Mouse (Mus musculus): ENCODE results near the gene Tmem44.

Tmem44 gene

DNA sequence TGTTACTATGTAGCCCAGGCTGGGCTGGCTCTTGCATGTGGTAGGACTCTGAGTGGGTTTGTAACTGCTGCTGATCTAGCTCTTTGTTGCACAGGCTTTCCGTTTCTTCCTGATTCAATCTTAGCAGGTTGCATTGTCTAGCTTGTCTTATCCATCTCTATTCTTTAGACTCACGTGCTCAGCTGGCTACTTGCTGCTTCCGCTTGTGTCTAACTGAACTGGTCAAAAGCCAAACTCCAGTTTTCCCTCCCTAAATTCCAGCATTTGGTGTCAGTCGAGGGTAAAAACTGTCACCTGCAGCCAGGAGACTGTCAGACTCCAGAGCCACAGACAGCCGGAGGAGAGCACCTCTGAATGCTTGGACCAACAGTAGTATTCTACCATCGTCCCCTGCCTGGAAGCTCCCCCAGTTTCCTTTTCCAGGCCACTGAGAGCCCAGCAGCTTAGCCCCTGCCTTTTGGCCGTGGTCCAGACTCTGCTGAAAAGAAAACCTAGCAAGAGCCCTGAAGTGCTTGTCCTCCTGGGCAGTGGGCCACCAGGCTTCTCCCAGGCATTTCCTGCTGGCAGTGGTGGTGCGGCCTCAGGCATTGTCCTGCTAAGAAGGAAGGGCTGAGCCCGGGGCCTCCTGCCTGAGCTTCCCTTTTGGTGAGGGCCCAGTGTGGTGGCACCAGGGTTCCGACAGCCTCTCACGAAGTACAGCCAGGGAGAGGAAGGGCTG, 2.1 kb upstream of the Tmem44 start:
- DNase-seq (ENCODE audit: low read depth, low spot score) = no peak

- no peak for DNase-seq (ENCODE audit: low read depth, low spot score)
These were observed 485 bp downstream of the Tmem44 start for GRCm38 (mm10) chr16:30549966-30550747.

DNA sequence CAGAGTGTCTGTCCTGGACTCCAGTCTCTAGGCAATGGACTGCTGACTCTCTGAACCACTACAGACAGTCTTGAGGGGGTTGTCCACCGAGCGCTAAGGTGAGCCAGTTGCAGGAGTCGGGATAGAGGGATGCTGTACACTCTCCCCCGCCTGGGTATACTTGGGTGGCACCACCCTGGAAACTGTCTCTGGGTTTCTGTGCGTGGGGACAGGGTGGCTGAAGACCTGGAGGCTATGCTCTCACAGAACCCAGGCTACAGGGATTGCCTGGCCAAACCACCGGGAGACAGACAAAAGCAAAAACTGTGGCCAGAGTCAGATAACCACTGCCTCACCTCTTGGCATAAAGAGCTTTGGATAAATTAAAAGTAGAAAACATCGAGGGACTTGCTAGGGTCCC, 1.1 kb downstream of the Tmem44 start:
- DNase-seq (ENCODE audit: low read depth, low spot score) = no peak

GRCm38 (mm10) chr16:30548291-30548690, 2.4 kb downstream of the Tmem44 start:
- no peak for DNase-seq (ENCODE audit: low read depth, low spot score)

GRCm38 (mm10) chr16:30544693-30545092, 5.9 kb downstream of the Tmem44 start:
- no peak for DNase-seq (ENCODE audit: low read depth, low spot score)

- DNase-seq (ENCODE audit: low read depth, low spot score) = no peak
These were observed 7.3 kb downstream of the Tmem44 start for GRCm38 (mm10) chr16:30543386-30543785.

GRCm38 (mm10) chr16:30542826-30543225, 7.8 kb downstream of the Tmem44 start:
- DNase-seq (ENCODE audit: low read depth, low spot score) = no peak

GRCm38 (mm10) chr16:30540107-30541001, 10.3 kb downstream of the Tmem44 start:
- no peak for DNase-seq (ENCODE audit: low read depth, low spot score)

GRCm38 (mm10) chr16:30539433-30539832, 11.2 kb downstream of the Tmem44 start:
- DNase-seq (ENCODE audit: low read depth, low spot score) = no peak

GRCm38 (mm10) chr16:30535075-30535474, 15.6 kb downstream of the Tmem44 start:
- no peak for DNase-seq (ENCODE audit: low read depth, low spot score)

DNA sequence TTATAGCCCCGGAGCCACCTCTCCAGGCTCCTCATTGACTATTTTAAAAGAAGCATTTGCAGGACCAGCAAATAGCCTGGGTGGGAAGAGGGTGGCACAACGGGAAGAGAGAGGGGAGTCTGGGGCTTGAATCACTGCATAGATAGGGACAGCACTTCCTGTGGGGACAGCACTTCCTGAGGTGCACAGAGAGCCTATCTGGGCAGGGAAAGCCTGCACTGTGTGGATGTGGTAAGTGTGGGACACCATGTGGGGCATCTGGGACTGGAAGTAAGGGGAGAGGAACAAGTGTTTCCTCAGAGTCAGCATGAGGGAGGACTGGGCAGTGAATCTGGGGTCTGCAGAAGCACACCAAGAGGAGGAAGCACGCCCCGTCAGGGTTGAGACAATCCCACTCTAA, 17.1 kb downstream of the Tmem44 start:
- no peak for DNase-seq (ENCODE audit: low read depth, low spot score)

GRCm38 (mm10) chr16:30532929-30533328, 17.7 kb downstream of the Tmem44 start:
- no peak for DNase-seq (ENCODE audit: low read depth, low spot score)

DNA sequence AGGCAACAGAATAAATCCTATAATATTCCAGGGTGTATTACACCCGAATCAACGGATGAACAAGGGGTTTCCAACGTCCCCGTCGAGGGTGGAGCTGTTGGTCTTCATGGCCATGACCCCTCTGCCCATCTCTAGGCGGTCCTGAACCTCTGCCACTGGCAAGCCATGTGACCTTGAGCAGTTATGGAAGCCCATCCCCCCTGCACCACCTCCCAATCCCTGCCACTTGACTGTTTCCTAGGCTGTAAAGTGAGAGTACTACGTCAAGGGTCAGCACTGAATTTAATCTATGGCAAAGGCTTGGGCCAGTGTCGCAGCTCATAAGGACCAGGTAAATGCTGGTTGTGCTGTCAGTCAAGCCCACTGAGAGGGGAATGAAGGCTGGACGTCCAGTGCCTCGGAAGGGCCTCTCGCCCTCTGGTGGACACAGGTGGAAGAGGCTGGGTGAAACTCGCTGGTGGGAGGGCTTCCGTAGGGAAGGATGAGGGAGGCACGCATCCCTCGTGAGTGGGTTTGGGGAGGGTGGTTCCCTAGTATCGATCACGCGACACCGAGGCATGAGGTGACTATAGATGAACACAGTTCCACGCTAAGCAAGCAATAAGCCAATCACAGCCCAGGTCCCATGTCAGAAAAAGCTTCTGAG, 18.8 kb downstream of the Tmem44 start:
- no peak for DNase-seq (ENCODE audit: low read depth, low spot score)

DNA sequence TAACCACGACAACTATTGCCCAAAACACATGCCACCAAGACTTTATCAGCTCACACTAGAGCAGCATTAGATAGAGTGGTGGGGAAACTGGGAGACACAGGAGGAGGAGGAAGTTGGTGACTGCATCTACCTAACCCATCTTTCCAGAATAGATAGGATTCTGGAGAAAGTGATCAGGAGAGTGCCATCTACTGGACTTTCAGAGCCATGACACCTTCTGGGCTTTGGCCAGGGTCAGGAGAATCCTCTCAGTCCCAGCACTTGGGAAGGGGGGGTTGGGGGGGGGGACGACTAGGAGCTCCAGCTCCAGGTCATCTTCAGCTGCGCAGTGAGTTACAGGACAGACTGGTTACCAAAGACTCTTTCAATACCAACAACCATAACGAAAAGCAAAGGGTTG, 19.8 kb downstream of the Tmem44 start:
- DNase-seq (ENCODE audit: low read depth, low spot score) = no peak

DNA sequence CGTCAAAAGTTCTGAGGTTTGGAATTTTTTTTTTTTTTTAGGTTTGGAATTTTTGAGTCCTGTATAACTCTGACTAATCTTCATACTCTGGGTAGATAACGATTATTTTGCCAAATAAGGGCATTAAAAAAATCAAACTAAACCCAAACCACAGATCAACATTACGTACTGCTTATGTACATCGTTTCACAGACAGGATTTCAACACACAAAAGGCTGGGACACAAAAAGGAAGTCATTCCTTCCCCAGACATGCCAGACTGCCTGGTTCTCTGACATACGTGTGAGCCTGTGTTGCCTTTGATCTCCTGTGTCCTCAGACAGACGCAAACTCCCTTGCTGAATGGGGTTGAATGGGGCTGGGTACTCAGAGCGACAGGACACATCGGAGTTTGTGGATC, 22.3 kb downstream of the Tmem44 start:
- DNase-seq (ENCODE audit: low read depth, low spot score) = no peak

DNA sequence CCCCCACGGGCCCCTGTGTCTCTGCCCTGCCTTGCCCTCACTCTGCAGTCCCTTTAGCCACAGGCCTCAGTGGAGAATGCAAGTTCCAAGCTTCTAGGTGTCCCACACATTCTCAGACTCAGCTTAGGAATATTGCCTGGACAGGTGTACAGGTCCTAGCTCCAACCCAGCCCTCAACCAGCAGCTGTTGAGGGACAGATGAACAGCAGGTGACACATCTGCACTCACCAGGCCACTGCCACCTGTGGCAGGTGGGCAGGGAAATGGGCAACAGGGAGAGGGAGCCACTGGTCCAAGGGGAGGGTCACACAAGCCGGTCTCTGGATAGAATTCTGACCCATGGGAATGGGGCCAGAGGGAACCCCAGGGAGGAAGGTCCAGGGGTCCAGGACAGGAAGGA, 22.8 kb downstream of the Tmem44 start:
- DNase-seq (ENCODE audit: low read depth, low spot score) = no peak

- no peak for DNase-seq (ENCODE audit: low read depth, low spot score)
These were observed 24.9 kb downstream of the Tmem44 start for GRCm38 (mm10) chr16:30525756-30526155.

DNA sequence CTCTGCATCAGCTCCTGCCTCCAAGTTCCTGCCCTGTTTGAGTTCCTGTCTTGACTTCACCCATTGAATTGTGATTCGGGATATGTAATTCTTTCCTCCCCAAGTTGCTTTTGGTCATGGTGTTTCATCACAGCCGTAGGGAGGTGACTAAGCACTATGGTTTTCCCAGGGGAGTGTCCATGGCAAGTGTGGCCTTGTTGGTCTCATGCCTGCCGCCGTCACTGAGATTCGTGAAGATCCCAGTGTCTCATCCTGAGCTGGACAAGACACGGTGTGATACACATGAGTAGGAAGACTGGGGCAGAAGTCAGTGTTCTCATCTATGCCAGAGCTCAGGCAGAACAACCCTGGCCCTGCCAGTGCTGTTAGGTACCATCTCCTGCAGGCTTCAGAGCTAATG, 26.2 kb downstream of the Tmem44 start:
- no peak for DNase-seq (ENCODE audit: low read depth, low spot score)

DNA sequence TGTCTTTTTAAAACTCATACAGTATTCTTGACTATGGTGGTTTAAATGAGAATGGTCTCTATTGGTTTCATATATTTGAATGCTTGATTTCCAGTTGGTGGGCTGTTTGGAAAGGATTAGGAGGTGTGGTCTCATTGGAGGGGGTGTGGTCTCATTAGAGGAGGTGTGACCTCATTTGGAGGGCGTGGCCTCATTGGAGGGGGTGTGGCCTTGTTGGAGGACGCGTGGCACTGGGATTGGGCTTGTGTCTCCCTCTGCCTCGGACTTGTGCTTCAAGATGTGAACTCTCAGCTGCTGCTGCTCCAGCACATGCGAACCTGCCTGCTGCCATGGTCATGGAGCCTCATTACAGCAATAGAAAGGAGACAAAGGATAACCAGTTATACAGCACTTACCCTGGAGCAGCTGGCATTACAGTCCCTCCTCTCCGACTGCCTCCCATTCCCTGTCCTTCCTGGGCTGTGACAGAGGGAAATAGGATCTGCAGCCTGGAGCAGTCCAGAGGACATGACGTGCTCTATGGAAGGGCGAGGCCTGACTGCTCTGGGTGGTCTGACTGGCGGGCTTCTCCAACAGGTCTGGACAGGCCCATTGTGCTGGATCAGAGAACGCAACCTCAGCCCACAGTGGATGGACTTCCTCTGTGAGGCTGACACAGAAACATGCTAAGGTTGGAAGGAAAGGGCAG, 28.2 kb downstream of the Tmem44 start:
- DNase-seq (ENCODE audit: low read depth, low spot score) = no peak

GRCm38 (mm10) chr16:30521147-30521546, 29.5 kb downstream of the Tmem44 start:
- DNase-seq (ENCODE audit: low read depth, low spot score) = no peak

- peak; percentile 50 for DNase-seq (ENCODE audit: low read depth, low spot score)
These were observed 30.2 kb downstream of the Tmem44 start for GRCm38 (mm10) chr16:30520361-30520823.
